Mouse (Mus musculus) hindbrain, embryonic 15.5 days (tissue): ENCODE measurements around the gene Olfr523. TPM values are rescaled to one million over a fixed set of nuclear protein-coding genes. Genes with fewer than 3 reads are reported as not detected.

Experiments used
- ATAC-seq: fragments of 200-750 bp; cut with Nextera tagmentation; 2 replicates; pipeline ENCODE4 v1.8.0; 2017; ENCODE audit warnings: low read depth, moderate number of reproducible peaks, moderate TSS enrichment; ENCODE audit not compliant: low FRiP score
- H3K27ac ChIP-seq: fragments of 300-500 bp; sonication (generic); replicated peaks from 2 replicates; pipeline ENCODE4 v1.5.1; 2015; ENCODE audit warnings: mild to moderate bottlenecking, inconsistent platforms
- H3K27me3 ChIP-seq: fragments of 300-500 bp; sonication (generic); 2 replicates; pipeline ENCODE4 v1.6.1; 2015; ENCODE audit warnings: control low read depth, inconsistent platforms
- H3K36me3 ChIP-seq: fragments of 300-500 bp; sonication (generic); 2 replicates; pipeline ENCODE4 v1.6.1; 2015; ENCODE audit warnings: control low read depth, inconsistent platforms
- H3K4me1 ChIP-seq: fragments of 300-500 bp; sonication (generic); replicated peaks from 2 replicates; pipeline ENCODE4 v1.6.1; 2015; ENCODE audit warnings: control low read depth, inconsistent platforms
- H3K4me2 ChIP-seq: fragments of 300-500 bp; sonication (generic); 2 replicates; pipeline ENCODE4 v1.6.1; 2015; ENCODE audit warnings: moderate library complexity, mild to moderate bottlenecking, inconsistent platforms
- H3K4me3 ChIP-seq: fragments of 300-500 bp; sonication (generic); 2 replicates; pipeline ENCODE4 v1.5.1; 2015; ENCODE audit warnings: mild to moderate bottlenecking, inconsistent platforms
- H3K9ac ChIP-seq: fragments of 300-500 bp; sonication (generic); 2 replicates; pipeline ENCODE4 v1.6.1; 2015; ENCODE audit warnings: inconsistent platforms
- H3K9me3 ChIP-seq: fragments of 300-500 bp; sonication (generic); 2 replicates; pipeline ENCODE4 v1.6.1; 2016; ENCODE audit warnings: control low read depth, inconsistent platforms
- WGBS: fragments of 180-500 bp; shearing (Covaris S2); methylation state at CpG from one replicate; pipeline ENCODE4 v1.1.7; 2015; 5-methylcytosine and 5-hydroxymethylcytosine counted together
- polyA plus RNA-seq: library from polyadenylated mRNA; unstranded; fragments of >200 nt; fragmentation: Nextera tagmentation; extraction: Ambion mirVana; gene quantifications from 2 replicates; pipeline ENCODE4 v1.2.1, GENCODE M21; 2015

Gene Olfr523
- polyA plus RNA-seq, 1 experiment from 2014 or later, result not detected

DNA sequence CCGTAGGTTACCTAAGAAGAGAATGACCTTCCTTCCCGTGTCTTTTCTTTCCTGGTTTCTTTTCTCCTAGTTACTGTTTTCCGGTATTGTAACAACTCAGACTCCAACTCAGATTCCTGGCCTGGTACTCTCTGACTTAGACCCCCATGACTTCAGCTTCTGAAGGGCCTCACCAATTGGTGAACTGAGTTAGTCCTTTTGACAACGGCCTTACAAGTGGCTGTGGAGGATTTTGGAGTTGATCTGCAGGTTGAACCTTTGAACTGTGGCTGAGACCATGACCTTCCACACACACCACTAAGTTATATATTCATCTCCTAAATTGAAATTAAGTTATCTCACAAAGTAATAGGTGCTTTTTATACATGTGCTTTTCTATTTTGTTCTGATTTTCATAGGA is 11.2 kb downstream of the Olfr523 start:
- no peaks in the 10 kb centered on the region for H3K4me1 ChIP-seq
- no peak overlapping the region for H3K9ac ChIP-seq
- H3K4me2 ChIP-seq, result no peak overlapping the region
- ATAC-seq, result no peak
- no peaks in the 10 kb centered on the region for H3K36me3 ChIP-seq
- no peak overlapping the region for H3K4me3 ChIP-seq
- no peak overlapping the region for H3K27ac ChIP-seq
- no peaks in the 10 kb centered on the region for H3K27me3 ChIP-seq
- WGBS, result 91% methylated on average over 4 of the region's 4 CpGs
- H3K9me3 ChIP-seq, result no peaks in the 10 kb centered on the region

DNA sequence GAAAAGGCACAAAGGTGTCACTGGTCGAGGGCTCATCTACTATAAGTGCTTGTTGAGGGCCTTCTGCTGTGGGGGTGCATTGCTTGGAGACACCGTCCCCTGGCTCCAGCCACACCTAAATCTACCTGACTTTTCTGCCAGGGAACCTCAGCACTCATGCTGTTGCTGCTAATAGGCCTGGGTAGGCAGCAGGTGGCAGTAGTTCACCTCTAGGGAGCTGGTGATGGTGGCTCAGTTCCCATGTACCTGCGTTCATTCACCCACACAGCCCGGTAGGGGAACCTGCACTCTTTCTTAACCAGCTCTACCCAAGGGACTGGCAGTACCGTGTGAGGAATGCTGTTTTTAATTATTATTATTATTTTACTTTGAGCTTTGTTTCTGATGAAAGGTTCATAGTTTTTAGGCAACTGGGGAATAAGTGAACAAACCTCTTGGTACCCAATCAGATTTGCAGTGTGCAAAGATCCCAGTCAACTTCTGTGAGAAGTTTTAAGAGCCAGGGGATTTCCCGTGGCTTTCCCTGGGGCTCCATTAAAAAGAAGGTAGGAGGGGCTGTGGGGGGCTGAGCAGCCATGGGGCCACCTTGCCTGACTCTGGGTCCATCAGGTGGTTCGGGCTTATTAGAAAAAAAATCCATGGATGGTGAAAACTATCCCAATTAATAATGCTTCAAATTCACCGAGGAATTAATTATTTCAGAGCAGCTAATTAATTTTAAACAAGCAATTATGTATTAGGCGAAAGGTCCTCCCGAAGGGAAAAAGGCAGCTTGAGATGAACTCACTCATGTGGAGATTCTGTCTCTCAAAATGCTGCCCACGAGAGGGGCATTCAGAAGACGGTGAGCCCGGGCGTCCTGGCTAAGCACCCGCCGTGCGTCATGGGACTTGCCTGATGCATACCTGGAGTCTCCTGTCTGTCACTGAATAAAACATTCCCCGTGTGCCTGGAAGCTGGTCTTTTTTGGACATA is 13.9 kb downstream of the Olfr523 start:
- Histone ChIP-seq H3K9me3 (no peaks in the 10 kb centered on the region), H3K36me3 (no peaks in the 10 kb centered on the region), H3K4me3 (no peak overlapping the region), H3K27ac (no peak overlapping the region), H3K27me3 (no peaks in the 10 kb centered on the region), H3K9ac (no peak overlapping the region), H3K4me2 (no peak overlapping the region), H3K4me1 (no peaks in the 10 kb centered on the region)
- 59% methylated on average over 18 of the region's 18 CpGs for WGBS
- ATAC-seq, result no peak

DNA sequence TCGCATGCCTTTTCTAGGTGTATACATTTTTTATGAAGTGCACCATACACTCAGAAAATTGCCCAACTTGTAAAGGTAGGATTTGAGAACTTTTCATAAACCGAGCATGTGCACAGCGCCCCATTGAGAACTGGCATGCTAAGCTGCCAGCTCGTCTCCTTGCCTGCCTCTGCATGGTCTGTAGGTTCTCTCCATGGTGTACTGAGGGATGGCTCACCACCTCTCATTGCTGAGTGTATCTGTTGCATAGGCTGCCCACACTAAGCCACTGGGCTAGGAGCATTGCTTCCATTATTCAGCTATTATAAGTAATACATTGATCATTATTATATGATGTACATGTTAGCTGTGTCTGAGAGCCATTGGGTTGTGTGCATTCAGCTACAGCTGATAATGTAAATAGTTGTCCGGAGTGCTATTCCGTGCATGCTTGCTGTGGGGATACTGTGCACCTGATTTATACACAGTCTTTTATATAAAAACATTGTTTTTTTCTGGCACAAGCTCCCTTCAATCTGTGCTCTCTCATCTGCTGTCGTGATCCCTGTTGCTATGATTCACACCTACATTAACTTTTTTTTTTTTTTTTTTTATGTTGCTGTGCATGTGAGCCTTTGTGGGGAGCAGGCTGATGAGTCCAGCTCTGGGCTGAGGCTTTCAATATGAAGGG is 14.8 kb downstream of the Olfr523 start:
- WGBS, result 80% methylated on average over 7 of the region's 7 CpGs
- Histone ChIP-seq H3K4me3 (no peak overlapping the region), H3K4me1 (no peaks in the 10 kb centered on the region), H3K36me3 (no peaks in the 10 kb centered on the region), H3K27me3 (no peaks in the 10 kb centered on the region), H3K9ac (no peak overlapping the region), H3K4me2 (no peak overlapping the region), H3K9me3 (no peaks in the 10 kb centered on the region), H3K27ac (no peak overlapping the region)
- ATAC-seq, result no peak

DNA sequence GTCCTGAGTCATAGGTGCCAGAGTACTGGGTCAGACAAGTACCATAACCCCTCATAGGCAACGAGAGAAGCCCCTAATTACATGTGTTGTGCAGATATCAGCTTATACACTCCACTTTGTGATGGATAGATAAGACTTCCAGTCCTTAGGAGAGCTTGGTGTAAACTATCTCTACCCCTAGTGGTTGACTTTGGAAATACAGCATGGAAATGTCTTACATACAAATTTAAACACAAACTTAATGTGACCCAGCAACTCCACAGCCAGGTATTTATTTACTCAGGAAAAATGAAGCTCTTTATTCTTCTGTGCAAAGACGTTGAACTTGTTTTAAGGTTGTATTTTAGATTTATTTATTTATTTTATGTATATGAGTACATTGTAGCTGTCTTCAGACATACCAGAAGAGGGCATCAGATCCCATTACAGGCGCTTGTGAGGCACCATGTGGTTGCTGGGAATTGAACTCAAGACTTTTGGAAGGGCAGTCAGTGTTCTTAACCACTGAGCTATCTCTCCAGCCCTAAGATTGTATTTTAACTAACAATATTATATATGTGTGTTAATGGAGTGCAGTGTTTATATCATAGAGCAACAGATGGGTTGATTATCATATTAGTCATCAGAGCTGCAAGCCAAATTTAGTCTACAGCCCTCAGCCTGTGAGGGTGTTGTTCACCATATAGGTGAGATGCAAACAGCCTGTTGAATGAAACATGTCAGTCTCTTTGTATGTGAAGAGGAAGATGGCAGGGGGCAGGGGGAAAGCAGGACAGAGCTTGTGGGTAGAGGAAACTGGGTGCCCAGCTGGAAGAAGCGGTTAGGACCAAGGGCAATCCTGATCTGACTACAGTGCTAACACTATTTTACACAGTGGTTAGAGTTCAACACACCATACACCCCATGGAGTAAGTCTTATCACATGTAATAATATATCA is 15.6 kb downstream of the Olfr523 start:
- Histone ChIP-seq H3K36me3 (no peaks in the 10 kb centered on the region), H3K4me1 (no peaks in the 10 kb centered on the region), H3K9me3 (no peaks in the 10 kb centered on the region), H3K27ac (no peak overlapping the region), H3K27me3 (no peaks in the 10 kb centered on the region), H3K4me2 (no peak overlapping the region), H3K4me3 (no peak overlapping the region), H3K9ac (no peak overlapping the region)
- no peak for ATAC-seq
- 67% methylated on average over 4 of the region's 4 CpGs for WGBS

DNA sequence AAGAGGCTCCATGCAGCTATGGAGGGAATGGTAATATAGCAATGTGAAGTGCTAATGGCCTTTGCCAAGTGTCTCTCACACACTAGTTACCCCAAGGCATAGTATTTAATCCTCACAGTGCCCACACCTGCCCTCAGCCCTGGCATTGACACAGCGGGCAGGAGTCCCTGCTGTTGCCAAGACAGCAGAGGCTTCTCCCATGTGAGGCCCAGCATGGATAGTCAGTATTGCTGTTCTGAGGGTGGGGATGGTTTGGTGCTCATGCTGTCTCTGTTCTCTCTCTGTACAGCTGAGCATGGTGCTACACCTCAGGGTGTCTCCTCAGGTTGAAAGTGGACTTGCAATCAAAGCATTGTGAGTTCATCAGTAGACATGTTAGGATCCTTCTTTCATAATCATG is 17.4 kb downstream of the Olfr523 start:
- H3K9ac ChIP-seq, result no peak overlapping the region
- H3K4me3 ChIP-seq, result no peak overlapping the region
- no peak overlapping the region for H3K4me2 ChIP-seq
- H3K27ac ChIP-seq, result no peak overlapping the region
- H3K4me1 ChIP-seq, result no peaks in the 10 kb centered on the region
- H3K27me3 ChIP-seq, result no peaks in the 10 kb centered on the region
- H3K9me3 ChIP-seq, result no peaks in the 10 kb centered on the region
- WGBS, result 88% methylated on average over 1 of the region's 1 CpGs
- no peaks in the 10 kb centered on the region for H3K36me3 ChIP-seq
- no peak for ATAC-seq

DNA sequence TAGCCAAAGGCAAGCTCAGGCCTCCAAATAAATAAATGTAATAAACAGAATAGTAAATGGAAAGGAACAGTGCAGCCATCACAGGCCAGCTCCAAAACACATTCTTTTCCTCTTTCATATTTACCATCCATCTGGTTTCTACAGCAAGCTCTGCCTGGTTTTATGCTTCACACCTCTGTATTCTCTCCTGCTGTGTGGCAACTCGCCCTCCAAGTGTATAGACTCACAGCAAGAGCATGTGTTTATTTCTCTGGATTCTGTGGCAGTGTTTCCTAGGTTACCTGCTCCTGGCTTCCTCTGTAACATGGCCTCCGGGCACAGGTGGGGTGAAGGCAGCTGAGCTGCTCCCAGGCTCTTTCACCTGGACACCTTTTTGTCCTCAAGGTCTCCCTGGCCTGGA is 19.4 kb downstream of the Olfr523 start:
- Histone ChIP-seq H3K27me3 (no peaks in the 10 kb centered on the region), H3K36me3 (no peaks in the 10 kb centered on the region), H3K4me3 (no peak overlapping the region), H3K9ac (no peak overlapping the region), H3K9me3 (no peaks in the 10 kb centered on the region), H3K4me1 (no peaks in the 10 kb centered on the region), H3K27ac (no peak overlapping the region), H3K4me2 (no peak overlapping the region)
- no peak for ATAC-seq
- 61% methylated on average over 2 of the region's 2 CpGs for WGBS

DNA sequence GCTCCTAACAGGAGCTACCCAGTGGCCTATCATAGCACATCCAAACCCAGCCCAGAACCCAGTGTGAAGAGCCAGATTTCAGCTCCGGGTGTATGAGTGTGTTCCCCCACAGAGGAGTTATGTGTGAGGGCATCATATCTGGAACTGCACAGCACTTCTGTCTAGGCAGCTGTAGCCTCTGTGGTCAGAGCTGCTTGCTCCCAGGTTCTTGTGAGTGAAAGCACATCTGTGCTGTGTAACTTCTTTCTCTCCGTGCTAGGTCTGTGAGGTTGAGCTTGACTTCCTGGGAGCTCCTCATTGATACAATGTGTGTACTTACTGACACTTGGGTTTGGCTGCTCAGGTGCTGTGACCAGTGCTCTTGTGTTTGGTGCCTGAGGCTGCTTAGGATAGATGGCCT is 19.8 kb downstream of the Olfr523 start:
- 79% methylated on average over 2 of the region's 2 CpGs for WGBS
- H3K27ac ChIP-seq, result no peak overlapping the region
- no peak overlapping the region for H3K9ac ChIP-seq
- no peaks in the 10 kb centered on the region for H3K9me3 ChIP-seq
- H3K36me3 ChIP-seq, result no peaks in the 10 kb centered on the region
- H3K4me1 ChIP-seq, result no peaks in the 10 kb centered on the region
- no peak for ATAC-seq
- H3K4me2 ChIP-seq, result no peak overlapping the region
- no peaks in the 10 kb centered on the region for H3K27me3 ChIP-seq
- H3K4me3 ChIP-seq, result no peak overlapping the region

DNA sequence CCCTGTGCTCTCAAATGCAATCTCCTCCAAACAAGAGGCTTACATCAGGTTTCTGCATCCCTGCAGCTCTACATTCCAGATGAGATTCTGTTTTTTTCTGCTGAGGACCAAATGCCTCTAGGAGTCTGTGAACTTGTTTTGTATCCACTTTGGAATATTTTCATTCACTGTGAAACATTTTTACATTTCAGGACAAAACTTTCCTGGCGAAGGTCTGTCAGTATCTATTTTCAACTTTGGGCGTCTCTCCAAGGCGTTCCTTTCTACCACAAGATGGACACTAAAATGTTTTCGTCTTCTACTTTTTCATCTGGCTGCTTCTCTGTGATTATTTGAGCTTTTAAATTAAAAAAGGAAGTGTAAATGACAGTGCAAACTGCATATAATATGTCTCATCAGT is 21.0 kb downstream of the Olfr523 start:
- WGBS, result 91% methylated on average over 4 of the region's 4 CpGs
- no peaks in the 10 kb centered on the region for H3K4me1 ChIP-seq

DNA sequence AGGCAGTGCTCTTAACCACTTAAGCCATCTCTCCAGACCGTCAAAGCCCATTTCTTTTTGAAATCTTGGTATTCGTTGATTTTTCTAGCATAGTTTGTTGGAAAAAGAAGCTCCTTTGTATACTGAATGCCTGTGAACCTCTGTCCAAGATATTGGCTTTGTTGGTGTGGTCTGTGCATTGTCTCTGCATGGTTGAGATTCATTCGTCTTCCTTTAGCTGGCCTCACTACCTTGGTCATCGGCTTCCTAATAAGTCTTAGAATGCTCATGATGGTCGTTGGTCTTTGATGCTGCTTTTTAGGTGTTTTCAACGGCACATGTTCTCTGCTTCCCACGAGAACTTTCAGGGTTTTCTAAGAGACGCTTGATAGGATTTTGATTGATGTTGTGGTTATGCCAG is 23.0 kb downstream of the Olfr523 start:
- ATAC-seq, result no peak
- Histone ChIP-seq H3K4me3 (no peak overlapping the region), H3K27ac (no peak overlapping the region), H3K9me3 (no peaks in the 10 kb centered on the region), H3K4me1 (no peaks in the 10 kb centered on the region), H3K36me3 (no peaks in the 10 kb centered on the region), H3K9ac (no peak overlapping the region), H3K4me2 (no peak overlapping the region), H3K27me3 (no peaks in the 10 kb centered on the region)
- WGBS, result 82% methylated on average over 8 of the region's 8 CpGs

More for the DNA sequence above, 21.0 kb downstream of the Olfr523 start:
- H3K4me2 ChIP-seq, result no peak overlapping the region
- H3K27me3 ChIP-seq, result no peaks in the 10 kb centered on the region
- H3K9ac ChIP-seq, result no peak overlapping the region
- H3K9me3 ChIP-seq, result no peaks in the 10 kb centered on the region
- no peak overlapping the region for H3K27ac ChIP-seq
- no peak overlapping the region for H3K4me3 ChIP-seq
- no peak for ATAC-seq
- no peaks in the 10 kb centered on the region for H3K36me3 ChIP-seq

DNA sequence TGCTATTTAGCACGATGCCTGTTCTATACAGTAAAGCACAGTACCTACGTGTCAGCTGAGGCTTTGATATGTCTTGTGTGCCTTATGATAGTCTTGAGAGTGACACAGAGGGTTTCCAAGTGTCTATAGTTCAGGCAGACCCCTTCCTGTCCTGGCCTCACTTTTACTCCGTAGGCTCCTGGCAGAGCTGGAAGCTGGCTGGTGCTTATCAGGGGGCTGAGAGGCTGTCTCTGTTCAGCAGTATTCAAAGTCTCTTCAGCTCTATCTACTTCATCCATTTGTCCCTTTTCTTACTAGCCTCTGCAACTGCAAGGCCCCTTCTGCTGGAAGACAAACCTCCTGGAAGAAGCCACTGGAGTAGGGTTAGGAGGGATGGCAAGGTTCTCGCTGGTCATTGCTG is 28.1 kb downstream of the Olfr523 start:
- no peaks in the 10 kb centered on the region for H3K4me1 ChIP-seq
- no peaks in the 10 kb centered on the region for H3K36me3 ChIP-seq
- no peak overlapping the region for H3K4me3 ChIP-seq
- H3K4me2 ChIP-seq, result no peak overlapping the region
- WGBS, result 91% methylated on average over 4 of the region's 4 CpGs
- no peak overlapping the region for H3K9ac ChIP-seq
- ATAC-seq, result no peak
- H3K9me3 ChIP-seq, result no peaks in the 10 kb centered on the region
- H3K27me3 ChIP-seq, result no peaks in the 10 kb centered on the region
- H3K27ac ChIP-seq, result no peak overlapping the region

DNA sequence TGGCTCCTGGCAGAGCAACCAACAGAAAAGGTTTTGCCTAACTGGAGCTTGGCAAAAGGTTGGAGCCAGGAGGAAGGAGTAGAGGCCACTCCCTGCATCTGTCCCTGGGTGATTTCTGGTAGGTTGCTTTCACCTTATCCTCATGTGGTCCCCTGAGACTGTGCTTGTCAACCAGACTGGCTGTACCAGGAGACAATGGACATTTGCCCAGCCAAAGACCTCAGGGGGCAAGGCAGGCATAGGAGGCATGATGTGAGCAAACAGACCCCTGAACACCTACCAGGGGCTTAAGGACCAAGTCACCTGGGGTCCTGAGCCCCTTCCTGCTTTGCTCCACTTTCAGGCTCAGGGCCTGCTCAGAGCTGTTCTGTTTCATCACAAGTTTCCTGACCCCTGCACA is 32.8 kb downstream of the Olfr523 start, which contains the start of gene Olfr524:
TSS of gene Olfr524 (minus strand) at position 101 of the 400 bp plus-strand sequence.
- no peak within 1 kb of the TSS for H3K27ac ChIP-seq
- H3K4me2 ChIP-seq, result no peak within 1 kb of the TSS
- ATAC-seq, result no peak
- no peaks in the 10 kb centered on the region for H3K4me1 ChIP-seq
- no peaks in the 10 kb centered on the region for H3K36me3 ChIP-seq
- no peaks in the 10 kb centered on the region for H3K9me3 ChIP-seq
- H3K9ac ChIP-seq, result no peak within 1 kb of the TSS
- H3K4me3 ChIP-seq, result no peak within 1 kb of the TSS
- no peaks in the 10 kb centered on the region for H3K27me3 ChIP-seq

DNA sequence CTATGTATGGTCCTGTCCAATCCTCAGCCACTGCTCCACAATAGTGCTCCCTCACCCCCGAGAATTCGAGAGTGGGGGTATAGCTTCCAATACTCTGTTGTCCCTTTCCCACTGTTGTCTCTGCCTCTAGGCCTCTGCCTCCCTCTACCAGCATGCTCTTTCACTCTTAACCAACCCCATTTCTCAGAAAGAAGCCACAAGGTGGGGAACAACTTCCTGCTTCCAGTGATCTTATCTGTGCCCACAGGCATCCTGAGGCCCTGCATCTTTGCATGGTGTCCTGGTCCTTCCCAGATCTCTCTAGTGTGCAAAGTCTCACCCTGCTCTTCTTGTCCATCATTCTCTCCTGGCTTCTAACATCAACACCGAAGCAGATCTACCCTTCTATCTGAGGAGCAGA is 33.9 kb downstream of the Olfr523 start:
- H3K27ac ChIP-seq, result no peak overlapping the region
- 93% methylated on average over 3 of the region's 3 CpGs for WGBS
- no peaks in the 10 kb centered on the region for H3K36me3 ChIP-seq
- H3K9ac ChIP-seq, result no peak overlapping the region
- no peaks in the 10 kb centered on the region for H3K9me3 ChIP-seq
- no peaks in the 10 kb centered on the region for H3K27me3 ChIP-seq
- no peaks in the 10 kb centered on the region for H3K4me1 ChIP-seq
- H3K4me3 ChIP-seq, result no peak overlapping the region
- no peak overlapping the region for H3K4me2 ChIP-seq
- ATAC-seq, result no peak
